Mouse (Mus musculus) 3T3-L1 (cell line): ENCODE data around the gene Ids.
"Not testable (repeated sequence)": the region's sequence is repeated elsewhere in the genome, so short reads cannot be mapped to it uniquely, and the experiment has no call there.

Source experiments
- DNase-seq: peaks from one replicate; pipeline ENCODE4 v3.0.0-alpha.2; 2015; ENCODE audit warnings: low read depth, low spot score

The Ids gene

DNA sequence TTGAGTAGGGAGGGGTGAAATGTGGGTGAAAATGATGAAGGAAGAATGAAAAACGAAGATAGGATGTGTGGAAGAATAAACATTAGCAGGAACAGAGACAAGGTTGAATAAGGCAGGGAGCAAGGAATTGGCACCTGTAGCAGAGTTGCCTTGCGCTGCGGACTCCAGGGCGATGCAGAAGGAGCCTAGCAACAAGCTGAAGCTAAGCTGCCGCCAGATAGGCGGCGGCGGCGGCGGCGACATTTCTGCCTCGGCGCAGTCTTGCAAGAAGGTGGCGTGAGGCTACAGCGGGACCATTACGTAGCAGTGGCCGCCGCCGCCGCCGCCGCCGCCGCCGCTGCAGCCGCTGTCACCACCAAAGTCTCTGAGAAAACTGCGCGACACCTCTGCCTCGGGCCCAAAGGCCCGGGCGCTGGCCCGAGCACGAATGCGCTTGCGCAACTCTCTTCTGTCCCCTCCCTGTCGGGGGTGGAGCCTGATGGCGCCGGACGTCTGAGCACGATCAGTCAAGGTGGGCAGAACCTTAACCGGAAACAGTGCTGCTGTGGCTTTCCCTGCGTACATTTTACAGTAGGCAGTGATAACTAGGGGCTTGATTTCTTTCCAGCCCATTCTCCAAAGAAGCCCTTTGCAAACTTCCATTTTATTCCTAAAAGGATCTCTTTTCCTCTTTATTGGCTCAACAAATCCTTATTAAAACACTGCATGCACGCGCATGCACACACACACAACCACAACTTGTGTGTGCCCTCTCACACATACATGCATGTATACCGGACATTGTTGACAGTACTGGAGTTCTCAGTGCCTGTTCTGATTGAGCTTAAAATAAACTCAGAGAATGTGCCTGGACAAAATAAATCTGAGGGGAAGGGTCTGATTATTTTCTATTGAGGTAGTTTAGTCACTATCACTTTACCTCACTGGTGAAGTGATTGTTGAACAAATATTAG, at the start of gene Ids:
Gene Ids, minus strand, starts transcription at position 424 of the 953 bp plus-strand sequence.
- DNase-seq, result peak; percentile 87

DNA sequence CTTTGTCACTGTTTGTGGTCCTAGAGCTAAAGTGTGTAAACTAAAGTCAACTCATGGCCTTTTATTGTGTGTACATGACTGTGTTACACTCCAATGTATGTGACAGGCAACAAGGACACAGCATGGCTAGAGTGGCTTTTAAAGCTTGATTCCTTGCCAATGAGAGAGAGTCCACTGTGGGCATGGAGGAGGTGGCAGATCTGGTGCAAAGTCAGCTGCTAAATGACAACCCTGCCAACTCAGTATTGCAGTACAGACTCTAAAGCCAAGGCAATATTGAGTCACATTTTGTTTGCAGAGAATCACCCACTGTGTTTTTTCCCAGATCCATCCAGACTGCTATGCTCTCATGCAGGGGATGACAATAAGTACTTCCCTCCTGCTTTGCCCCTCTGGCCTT, 27.8 kb upstream of the Ids start:
- DNase-seq, result not testable (repeated sequence)

DNA sequence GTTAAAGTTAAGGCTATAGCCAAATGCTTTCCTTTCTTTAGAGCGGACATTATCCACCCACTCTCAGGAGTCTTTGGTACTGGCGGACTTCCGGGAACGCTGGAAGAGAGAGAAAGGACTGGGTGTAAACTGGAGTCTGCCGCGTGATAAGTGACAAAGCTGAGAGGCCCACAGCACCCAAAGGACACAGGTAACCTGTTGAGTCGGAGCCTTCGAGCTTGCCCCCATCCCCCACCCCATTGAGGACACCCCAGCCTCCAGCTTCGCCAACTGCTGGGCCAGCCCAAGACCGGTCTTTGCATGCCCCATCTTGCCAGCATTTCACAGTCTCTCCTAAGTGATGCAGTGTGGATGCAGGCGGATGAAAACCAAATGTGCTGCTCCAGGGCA, 21.1 kb upstream of the Ids start:
- no peak for DNase-seq

DNA sequence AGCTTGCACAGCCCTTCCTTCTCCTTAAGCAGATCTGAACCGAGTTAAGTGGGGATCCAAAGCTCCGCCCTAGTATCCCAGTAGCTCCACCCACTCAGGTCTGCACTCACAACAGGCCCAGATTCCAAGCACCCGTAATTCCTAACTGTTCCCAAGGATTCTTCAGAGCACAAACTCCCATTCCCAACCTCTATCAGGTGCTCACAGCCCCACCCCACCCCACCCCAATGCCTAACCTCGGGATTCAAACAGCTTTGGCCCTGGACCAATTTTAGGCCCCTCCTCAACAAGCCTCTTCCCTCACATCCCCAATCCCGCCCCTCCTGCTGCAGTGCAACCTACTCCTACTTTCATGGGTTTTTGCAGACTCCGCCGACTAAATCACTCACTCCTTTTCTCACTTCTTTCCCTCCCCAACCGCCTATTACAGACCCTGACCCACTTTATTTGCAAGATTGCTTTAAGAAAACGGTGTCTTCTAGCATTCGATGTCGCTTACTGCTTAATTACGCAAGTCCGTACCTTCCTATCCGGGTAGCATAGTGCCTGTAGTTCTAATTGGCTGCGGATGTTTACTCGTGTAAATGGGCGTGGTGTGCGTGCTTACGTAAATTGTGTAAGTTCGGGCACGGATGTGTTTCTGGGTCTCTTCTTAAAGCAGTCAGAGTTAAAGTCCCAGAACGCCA, 20.5 kb upstream of the Ids start, which contains the start of gene 1110012L19Rik:
Gene 1110012L19Rik, plus strand, starts transcription at position 602 of the 686 bp plus-strand sequence.
- DNase-seq, result peak; percentile 93

DNA sequence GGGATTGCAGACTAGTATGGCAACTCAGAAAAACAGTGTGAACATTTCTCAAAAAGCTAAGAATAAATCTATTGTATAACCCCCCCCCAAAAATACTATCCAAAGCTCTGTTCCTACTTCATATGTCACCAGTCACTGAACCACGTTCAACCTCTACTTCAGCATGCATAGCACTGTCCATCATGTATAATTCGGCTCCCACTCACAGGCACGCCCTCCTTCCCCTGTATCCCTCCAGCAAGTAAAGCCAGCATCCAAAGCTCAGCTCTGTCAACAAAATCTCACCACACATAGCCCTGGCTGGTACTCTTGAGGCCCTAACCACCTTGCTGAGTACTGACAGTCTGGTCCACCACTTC, 20.0 kb upstream of the Ids start:
- no peak for DNase-seq

DNA sequence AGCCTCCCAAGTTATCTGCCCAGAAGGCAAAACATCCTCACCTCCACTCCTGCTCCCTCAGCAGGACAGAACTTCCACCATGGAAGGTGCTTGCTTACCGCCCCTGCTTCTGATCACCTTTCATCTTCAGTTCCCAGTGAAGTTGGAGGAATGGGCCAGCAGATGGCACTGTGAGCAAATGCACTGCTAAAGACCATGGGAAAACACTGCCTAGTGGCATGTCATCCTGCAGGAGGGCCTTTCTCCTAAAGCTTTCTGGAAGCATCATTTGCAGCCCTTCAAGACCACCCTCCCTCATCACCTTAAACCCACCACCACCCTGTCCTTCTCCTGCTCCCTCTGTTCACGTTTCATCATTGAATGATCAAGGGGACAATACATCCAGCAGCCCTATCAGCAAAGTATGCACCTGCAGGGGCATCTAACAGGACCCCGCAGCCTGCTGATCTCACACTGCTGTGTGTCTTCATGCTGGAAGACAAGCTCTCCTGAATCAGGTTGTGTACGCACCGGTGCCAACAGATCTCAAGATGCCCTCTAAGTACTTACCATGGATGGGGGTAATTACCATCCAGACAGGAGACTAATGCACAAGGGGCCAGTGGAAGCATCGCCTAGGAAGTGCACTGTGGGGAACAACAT, 9.7 kb upstream of the Ids start:
- DNase-seq, result not testable (repeated sequence)

DNA sequence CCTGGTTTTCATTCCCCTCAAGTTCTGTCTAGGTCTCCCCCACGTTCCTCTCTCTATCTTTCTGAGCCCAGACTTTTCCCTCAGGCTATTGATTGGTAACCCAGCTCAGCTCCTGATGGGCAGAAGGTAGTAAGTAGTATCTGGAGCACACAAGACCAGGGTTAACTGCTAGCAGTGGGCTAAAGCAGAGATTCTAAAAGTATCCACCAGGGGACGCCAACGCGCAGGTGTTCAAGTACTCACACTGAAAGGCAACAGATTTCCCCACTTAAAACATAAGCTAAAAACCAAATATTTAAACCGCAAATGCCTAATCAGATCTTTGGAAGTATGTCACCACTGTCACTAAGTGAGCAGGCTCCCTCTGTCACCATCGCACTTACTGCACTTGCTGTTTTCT, 4.9 kb upstream of the Ids start:
- not testable (repeated sequence) for DNase-seq

DNA sequence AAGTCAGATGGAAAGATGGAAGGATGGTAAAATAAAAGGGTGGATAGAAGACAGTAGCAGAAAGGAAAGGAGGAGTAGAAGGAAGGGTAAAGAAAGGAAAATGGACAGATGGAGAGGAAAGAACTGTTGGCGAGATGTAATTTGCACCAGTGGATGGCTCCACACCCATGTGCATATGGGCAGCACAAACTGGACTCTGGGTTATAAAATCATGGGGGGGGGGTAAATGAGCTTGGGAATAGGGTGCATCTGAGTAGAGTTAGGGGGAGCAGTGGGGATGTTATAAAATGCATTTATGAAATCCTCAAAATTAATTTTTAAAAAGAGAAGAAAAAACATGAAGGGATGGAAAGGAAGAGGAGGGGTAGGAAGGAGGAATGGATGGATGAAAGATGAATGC, 682 bp downstream of the Ids start:
- no peak for DNase-seq

DNA sequence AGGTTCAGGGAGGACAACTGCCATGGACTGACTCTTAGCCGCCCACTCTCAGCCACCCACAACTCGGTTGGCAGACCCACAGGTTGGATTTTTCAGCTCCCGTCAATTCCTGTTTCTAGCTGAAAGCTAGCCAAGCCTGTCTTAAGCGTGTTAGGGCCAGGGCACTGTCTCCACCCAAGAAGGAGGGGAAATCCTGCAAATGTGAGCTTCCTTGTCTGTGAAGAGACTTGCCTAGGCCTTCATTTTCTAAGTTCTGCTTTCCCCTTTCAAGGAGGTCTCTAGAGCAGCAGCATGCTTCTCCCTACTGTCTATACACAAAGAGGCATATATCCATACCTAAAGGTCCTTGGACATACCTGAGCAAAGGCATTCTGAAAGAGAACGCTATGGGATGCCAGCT, 1.4 kb downstream of the Ids start:
- no peak for DNase-seq

DNA sequence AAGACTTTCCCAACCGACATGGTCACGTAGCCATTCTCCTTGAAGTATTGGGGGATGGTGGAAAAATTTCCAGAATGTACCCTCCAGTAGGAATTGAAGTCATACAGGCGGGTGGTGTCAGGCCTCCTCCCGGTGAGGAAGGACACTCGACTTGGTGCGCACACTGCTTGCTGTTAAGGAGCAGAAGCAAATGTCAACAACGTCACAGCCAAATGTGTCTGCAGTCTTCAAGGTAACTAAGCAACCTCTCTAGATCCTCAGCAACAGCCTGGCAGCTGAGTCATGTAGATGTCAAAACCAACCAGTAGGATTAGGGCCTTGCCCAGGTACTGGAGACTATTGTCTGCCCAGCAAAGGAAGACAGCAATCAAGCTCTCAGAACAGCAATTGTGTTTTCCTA, 1.9 kb downstream of the Ids start:
- DNase-seq, result no peak

DNA sequence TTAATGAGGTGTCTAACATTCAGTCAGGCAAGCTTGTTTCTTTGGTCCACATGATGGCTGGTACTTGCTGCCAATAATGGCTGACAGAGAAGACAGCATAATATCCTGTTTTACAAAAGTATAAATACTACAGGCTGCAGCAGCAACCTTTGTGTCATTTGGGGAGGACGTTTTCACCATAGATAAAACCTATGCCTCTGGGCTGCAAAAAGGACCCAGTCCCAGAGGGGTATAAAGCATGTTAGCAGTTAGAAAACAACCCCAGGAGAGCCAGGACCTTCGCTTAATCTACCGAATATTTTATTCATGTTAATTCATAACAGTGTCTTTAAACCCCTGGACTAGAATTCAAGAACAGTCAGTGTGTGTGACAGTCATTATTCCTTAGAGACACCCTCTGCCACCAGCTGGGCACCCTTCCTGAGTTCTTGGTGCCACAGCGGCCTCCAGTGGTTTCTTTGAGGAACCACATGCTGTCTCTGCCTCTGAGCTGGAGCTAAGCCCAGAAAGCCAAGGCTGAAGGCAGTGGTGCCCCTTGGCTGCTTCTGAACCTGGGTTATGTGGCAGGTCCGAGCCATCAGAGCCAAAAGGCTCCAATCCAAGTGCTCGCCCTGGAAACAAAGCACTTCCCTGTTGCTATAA, 34.6 kb downstream of the Ids start:
- DNase-seq, result peak; percentile 62

DNA sequence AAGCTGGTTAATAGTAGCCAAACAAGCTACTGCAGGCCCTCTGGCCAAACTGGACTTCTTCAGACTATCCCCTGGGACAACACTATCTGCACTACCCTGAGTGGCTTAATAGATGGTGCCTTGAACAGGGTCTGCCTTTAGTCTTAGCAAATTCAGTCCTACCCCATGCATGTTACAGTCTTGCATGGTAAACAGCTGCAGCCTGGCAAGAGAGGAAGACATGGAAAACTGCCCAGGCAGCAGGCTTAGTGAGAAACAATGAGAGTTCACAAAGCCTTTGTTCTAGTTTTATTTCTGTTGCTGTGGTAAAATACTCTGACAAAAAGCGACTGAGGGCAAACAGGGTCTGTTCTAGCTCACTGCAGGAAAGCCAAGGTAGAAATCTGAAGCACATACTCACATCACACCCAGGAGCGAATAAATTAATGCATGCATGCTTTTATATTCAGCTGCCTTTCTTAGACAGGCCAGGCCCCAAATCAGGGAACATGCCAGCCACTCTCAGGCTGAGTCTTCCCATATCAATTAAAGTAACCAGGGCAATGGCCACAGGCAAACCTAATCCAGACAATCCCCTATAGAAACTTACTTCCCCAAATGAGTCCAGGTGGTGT, 36.2 kb downstream of the Ids start:
- no peak for DNase-seq

DNA sequence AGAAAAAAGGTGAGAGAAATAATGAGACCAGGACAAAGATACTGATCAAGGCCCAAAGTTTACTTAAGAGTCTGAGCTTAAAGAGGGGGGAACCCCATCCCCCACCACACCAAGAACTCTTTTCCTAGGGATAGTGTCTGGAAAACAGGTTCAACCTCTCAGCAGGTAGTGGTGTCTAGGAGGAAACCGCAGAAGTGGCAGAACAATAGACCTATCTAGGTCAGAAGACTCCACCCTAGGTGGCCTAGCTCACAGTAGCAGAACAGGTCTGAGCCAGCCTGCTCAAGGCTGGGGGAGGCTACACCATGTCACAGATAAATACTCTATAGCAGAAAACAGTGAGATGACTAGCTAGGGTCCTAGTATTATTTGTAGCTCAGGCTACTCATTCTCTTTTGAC, 37.2 kb downstream of the Ids start:
- no peak for DNase-seq

DNA sequence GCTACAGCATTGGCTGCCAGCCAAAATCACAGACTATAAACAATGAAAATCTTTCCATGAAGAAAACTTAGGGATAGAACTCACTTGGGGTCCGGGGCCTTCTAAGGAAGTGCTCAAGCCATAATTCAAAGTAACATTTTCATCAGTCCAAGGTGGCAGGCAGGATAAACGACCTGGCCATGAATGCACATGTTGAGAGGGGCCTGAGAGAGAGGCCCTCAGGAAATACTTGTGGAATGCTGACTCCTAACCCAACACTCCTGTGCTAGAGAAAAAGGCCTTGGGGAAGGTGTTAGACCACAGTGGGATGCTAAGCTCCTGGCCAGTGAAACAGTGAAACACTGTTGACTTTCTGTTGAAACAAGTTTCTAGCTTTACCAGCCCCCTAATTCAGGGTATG, 45.6 kb downstream of the Ids start:
- no peak for DNase-seq

DNA sequence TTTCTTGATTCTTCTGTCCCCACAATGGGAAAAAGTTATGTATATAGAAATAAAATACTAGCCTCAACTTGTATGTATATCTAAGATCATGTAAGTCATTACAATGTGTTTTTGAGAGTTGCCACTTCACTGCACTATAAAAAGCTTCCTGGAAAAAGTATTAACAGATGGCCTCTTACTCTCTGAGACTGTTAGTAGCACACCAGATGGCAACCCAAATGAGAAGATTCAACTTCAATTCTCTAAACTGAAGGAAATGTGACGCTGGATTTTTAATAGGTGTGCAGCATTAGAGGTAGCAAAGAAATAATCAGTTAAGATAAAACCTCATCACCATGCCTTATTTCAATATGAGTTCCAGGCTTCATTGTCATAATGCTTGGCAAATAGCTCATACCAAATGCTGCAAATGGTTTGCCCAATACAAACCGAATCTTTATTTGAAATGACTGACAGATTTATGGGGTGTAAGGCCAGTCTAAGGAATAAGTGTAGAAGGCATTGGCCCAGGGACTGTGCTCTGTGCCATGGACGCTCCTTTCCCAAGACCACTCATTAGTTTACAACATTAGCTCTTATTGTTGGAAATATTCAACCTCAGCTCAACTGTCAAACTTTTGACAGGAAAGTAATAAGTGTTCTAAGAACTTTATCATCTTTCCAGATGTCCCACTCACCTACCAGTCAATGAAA, 49.8 kb downstream of the Ids start:
- DNase-seq, result no peak
